Mouse (Mus musculus) forebrain, embryonic 10.5 days (tissue): Measurements from ENCODE around the gene Phkg2. TPM values are rescaled to one million over a fixed set of nuclear protein-coding genes. Genes with fewer than 3 reads are reported as not detected.

Experiments used
- DNase-seq: peaks from one replicate; pipeline ENCODE4 v3.0.0-alpha.2; 2017; ENCODE audit warnings: low spot score; ENCODE audit errors: extremely low spot score
- H3K27ac ChIP-seq: fragments of 300-500 bp; sonication (generic); 2 replicates; pipeline ENCODE4 v1.5.1; 2016; ENCODE audit warnings: mild to moderate bottlenecking
- H3K27me3 ChIP-seq: fragments of 300-500 bp; sonication (generic); 2 replicates; pipeline ENCODE4 v1.6.1; 2016; ENCODE audit warnings: mild to moderate bottlenecking; ENCODE audit not compliant: poor library complexity, severe bottlenecking
- H3K36me3 ChIP-seq: fragments of 300-500 bp; sonication (generic); replicated peaks from 2 replicates; pipeline ENCODE4 v1.6.1; 2016; ENCODE audit warnings: mild to moderate bottlenecking, moderate library complexity
- H3K4me1 ChIP-seq: fragments of 300-500 bp; sonication (generic); 2 replicates; pipeline ENCODE4 v1.6.1; 2016
- H3K4me3 ChIP-seq: fragments of 300-500 bp; sonication (generic); 2 replicates; pipeline ENCODE4 v1.5.1; 2016; ENCODE audit warnings: mild to moderate bottlenecking, moderate library complexity
- H3K9me3 ChIP-seq: fragments of 300-500 bp; sonication (generic); 2 replicates; pipeline ENCODE4 v1.6.1; 2016; ENCODE audit warnings: mild to moderate bottlenecking, moderate library complexity
- WGBS: fragments of 180-500 bp; shearing (Covaris S2); methylation state at CpG from one replicate; pipeline ENCODE4 v1.1.7; 2016; 5-methylcytosine and 5-hydroxymethylcytosine counted together
- polyA plus RNA-seq: library from polyadenylated mRNA; unstranded; fragments of >200 nt; fragmentation: Nextera tagmentation; extraction: Ambion mirVana; gene quantifications from 2 replicates; pipeline ENCODE4 v1.2.1, GENCODE M21; 2016

Gene Phkg2
- polyA plus RNA-seq, 1 experiment from 2014 or later = 45.0 TPM

DNA sequence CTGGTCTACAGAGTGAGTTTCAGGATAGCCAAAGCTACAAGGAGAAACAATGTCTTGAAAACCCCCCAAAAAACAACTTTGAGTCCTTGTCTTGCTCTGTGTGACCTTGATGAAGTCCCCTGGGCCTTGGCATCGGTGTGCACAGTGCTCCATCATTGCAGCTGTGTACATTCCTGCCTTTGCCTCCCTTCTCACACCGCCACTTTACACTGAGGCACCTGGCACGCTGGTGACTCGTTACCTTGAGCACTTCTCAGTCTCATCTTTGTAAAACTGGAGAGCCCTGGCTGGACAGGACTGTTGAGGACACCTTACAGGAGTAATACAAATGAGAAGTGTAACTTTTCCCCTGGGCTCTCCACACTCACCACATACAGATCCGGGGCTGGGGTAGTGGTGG lies 14.1 kb downstream of the Phkg2 start:
- H3K36me3 ChIP-seq = peaks cover 69% of the 10 kb centered on the region
- H3K27me3 ChIP-seq = no peaks in the 10 kb centered on the region
- peaks cover 24% of the 10 kb centered on the region for H3K4me1 ChIP-seq
- peak overlapping the region; percentile 74 for H3K4me3 ChIP-seq
- DNase-seq = no peak
- peak overlapping the region; percentile 90; the same call in 1 of the 2 replicates for H3K27ac ChIP-seq
- no peaks in the 10 kb centered on the region for H3K9me3 ChIP-seq
- WGBS = 73% methylated on average over 5 of the region's 5 CpGs

DNA sequence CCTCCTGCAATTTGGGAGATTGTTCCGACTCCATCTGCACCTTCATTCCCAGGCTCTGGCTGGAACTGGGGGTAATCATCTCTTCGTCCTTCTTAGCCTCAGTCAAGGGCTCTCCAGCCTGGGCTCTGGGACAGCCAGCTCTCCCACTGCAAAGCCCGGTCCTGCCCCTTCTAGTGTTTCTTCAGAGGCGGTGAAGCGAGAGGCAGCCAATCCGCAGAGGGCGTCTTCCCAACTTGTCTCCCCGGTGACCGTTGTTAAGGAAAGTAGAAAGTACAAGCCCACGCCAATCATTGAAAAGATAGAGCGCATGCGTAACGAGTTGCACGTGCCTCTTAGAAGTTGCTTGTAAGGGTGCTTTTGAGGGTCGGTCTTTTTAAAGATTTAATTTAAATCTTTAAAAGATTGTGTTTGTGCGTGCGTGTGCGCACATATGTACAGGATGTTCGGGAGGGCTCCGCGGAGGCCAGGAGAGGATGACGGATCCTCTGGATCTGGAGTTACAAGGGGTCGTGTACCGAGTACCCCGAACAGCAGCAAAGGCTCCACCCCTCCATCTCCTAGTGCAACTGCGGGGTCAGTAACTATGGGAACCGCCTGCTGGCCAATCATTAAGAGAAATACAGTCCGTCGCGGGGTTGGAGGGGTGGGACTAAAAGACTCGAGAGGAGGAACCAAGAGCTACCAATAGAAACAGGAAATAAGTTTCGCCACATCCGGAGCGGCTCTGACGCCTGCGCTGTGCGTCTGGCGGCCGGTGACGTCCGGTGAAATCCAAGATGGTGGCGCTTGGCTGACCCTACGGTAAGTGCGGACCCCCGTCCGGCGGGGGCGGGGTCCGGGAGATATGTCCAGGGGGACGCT lies 15.1 kb downstream of the Phkg2 start, which contains the start of the genes Ccdc189 and Rnf40:
Gene Ccdc189, minus strand, starts transcription at position 585 of the 861 bp plus-strand sequence.
Gene Rnf40, plus strand, starts transcription at position 757 of the 861 bp plus-strand sequence.
- under 1% methylated on average over 50 of the region's 50 CpGs for WGBS

DNA sequence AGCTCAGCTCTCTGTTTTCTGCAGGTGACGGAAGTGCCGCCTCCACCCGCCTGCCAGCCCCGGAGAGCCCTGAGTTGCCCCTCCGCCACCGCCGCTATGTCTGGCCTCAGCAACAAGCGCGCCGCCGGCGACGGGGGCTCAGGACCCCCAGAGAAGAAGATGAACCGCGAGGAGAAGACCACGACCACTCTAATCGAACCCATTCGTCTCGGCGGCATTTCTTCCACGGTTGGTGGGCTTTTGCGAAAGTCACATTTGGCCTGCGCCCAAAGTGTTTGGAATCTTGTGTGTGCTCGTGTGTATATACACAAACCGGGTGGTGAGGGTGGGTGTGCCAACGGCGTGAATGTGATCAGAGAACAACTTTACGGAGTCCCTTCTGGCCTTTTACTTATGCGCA lies 15.8 kb downstream of the Phkg2 start:
- H3K27me3 ChIP-seq = no peaks in the 10 kb centered on the region
- peak overlapping the region; percentile 90 for H3K27ac ChIP-seq
- no peaks in the 10 kb centered on the region for H3K9me3 ChIP-seq
- DNase-seq = no peak
- peak overlapping the region; percentile 74 for H3K4me3 ChIP-seq
- peaks cover 24% of the 10 kb centered on the region for H3K4me1 ChIP-seq
- WGBS = 6% methylated on average over 29 of the region's 29 CpGs
- peaks cover 69% of the 10 kb centered on the region for H3K36me3 ChIP-seq

More for the DNA sequence above, 15.1 kb downstream of the Phkg2 start, which contains the start of the genes Ccdc189 and Rnf40:
- Histone ChIP-seq H3K27me3 (no peaks in the 10 kb centered on the region), H3K4me1 (peaks cover 24% of the 10 kb centered on the region), H3K27ac (peak within 1 kb of the TSS; percentile 90), H3K4me3 (peak within 1 kb of the TSS; percentile 74), H3K36me3 (peaks cover 69% of the 10 kb centered on the region), H3K9me3 (no peaks in the 10 kb centered on the region)
- DNase-seq = peak; percentile 97

DNA sequence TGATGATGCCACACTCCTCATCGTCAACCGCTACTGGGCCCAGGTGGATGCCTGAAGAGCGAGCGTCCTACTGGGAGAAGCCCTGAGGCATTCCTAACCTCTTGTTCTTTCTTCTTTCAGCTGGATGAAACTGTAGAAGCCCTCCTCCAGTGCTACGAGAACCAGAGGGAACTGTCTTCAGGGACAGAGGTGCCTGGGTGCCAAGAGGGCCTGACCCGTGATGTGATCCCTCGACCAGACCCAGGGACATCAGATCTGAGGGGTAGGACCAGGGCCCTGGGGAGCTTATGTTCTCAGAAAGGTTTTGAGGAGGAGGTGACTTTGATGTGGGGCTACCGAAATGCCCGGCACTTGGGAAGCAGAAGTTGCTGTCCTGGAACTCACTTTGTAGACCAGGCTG lies 16.5 kb downstream of the Phkg2 start:
- H3K4me3 ChIP-seq = peak overlapping the region; percentile 74
- DNase-seq = no peak
- 90% methylated on average over 9 of the region's 9 CpGs for WGBS
- no peaks in the 10 kb centered on the region for H3K27me3 ChIP-seq
- peaks cover 69% of the 10 kb centered on the region for H3K36me3 ChIP-seq
- H3K4me1 ChIP-seq = peaks cover 24% of the 10 kb centered on the region
- H3K9me3 ChIP-seq = no peaks in the 10 kb centered on the region
- H3K27ac ChIP-seq = peak overlapping the region; percentile 90; the same call in 1 of the 2 replicates

DNA sequence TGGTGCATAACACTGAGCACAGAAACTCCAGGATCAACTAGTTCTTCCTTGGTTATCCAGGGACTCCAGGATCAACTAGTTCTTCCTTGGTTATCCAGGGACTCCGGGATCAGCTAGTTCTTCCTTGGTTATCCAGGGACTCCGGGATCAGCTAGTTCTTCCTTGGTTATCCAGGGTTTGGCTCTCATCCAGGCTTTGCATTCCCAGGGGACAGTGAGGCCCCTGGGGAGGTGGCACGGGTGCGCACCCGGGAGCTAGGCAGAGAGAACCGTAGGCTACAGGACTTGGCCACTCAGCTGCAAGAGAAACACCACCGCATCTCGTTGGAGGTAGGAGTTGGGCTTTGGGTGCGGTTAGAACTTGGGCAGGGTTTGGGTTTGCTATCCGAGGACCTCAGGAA lies 18.0 kb downstream of the Phkg2 start:
- DNase-seq = no peak
- WGBS = 92% methylated on average over 10 of the region's 10 CpGs
- no peak overlapping the region for H3K27ac ChIP-seq
- H3K4me1 ChIP-seq = peaks cover 24% of the 10 kb centered on the region
- peaks cover 72% of the 10 kb centered on the region for H3K36me3 ChIP-seq
- H3K27me3 ChIP-seq = no peaks in the 10 kb centered on the region
- no peak overlapping the region for H3K4me3 ChIP-seq
- no peaks in the 10 kb centered on the region for H3K9me3 ChIP-seq

DNA sequence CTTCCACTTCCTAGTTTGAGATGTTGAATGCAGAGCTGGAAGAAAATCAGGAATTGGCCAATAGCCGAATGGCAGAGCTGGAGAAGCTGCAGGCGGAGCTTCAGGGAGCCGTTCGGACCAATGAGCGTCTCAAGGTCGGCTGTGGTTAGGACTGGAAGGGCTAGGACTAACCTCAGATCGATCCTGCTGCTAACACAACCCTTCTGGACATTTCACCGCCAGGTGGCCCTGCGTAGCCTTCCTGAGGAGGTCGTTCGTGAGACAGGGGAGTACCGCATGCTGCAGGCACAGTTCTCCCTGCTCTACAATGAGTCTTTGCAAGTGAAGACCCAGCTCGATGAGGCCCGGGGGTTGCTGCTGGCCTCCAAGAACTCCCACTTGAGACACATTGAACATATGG lies 19.4 kb downstream of the Phkg2 start:
- H3K4me1 ChIP-seq = peaks cover 14% of the 10 kb centered on the region
- H3K27ac ChIP-seq = no peak overlapping the region
- DNase-seq = no peak
- H3K27me3 ChIP-seq = no peaks in the 10 kb centered on the region
- H3K9me3 ChIP-seq = no peaks in the 10 kb centered on the region
- no peak overlapping the region for H3K4me3 ChIP-seq
- 94% methylated on average over 14 of the region's 14 CpGs for WGBS
- H3K36me3 ChIP-seq = peaks cover 82% of the 10 kb centered on the region

DNA sequence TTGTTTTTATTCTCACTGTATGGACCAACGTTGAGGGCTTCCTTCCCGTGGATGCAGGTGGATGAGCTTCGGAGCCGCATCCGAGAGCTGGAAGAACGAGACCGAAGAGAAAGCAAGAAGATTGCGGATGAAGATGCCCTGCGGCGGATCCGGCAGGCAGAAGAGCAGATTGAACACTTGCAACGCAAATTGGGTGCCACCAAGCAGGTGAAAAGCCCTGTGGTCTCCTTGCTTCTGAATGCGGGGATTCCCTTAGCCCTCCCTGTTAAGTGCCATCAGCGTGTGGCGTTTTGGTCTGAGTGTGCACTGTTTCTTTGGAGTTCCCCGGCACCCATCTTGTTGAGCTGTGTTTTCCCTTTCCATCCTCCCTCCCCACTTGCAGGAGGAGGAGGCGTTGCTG lies 23.6 kb downstream of the Phkg2 start:
- WGBS = 95% methylated on average over 17 of the region's 17 CpGs

DNA sequence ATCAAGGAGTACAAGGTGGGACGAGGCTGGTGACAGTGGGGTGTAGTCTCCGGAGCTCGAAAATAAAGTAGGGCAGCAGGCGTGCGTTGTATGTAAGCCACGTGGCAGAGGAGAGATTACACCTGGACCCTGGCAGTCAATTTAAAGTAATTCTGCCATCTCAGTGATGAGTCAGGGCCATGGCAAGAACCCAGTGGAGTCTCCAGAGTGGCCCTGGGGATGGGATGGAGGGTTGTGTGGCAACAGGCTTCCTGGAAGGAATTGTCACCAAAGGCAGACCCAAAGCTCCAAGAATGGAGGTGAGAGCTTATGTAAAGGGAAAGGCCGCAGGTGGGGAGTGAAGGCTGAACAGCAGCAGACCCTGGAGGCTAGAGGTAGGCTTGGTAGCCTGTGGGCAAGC lies 27.5 kb downstream of the Phkg2 start:
- no peaks in the 10 kb centered on the region for H3K27me3 ChIP-seq
- no peak overlapping the region for H3K27ac ChIP-seq
- WGBS = 96% methylated on average over 7 of the region's 7 CpGs
- DNase-seq = no peak
- no peak overlapping the region for H3K4me3 ChIP-seq
- no peaks in the 10 kb centered on the region for H3K4me1 ChIP-seq
- H3K9me3 ChIP-seq = no peaks in the 10 kb centered on the region
- H3K36me3 ChIP-seq = peaks cover 99% of the 10 kb centered on the region

More for the DNA sequence above, 23.6 kb downstream of the Phkg2 start:
- DNase-seq = no peak
- Histone ChIP-seq H3K4me1 (no peaks in the 10 kb centered on the region), H3K9me3 (no peaks in the 10 kb centered on the region), H3K4me3 (no peak overlapping the region), H3K27me3 (no peaks in the 10 kb centered on the region), H3K27ac (no peak overlapping the region), H3K36me3 (peaks cover 100% of the 10 kb centered on the region)

DNA sequence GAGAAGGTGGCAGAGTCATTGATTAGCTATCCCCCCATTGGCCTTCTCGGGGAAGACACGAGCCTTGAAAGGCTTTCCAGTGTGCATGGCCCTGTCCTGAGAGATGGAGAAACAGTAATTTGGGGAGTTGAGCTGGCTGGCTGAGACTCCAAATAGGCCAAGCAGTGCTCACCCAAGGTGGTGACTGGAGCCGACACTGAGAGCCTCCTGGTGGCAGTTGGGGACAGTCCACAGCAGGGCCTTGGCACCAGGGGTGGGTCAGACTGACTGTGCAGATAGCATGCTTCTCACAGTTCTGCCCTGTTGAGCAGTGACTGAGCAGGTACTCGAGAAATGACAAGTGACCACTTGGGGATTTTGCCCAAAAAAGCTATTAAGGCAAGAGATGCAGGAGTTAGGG lies 28.6 kb downstream of the Phkg2 start:
- 90% methylated on average over 4 of the region's 4 CpGs for WGBS
- peaks cover 99% of the 10 kb centered on the region for H3K36me3 ChIP-seq

DNA sequence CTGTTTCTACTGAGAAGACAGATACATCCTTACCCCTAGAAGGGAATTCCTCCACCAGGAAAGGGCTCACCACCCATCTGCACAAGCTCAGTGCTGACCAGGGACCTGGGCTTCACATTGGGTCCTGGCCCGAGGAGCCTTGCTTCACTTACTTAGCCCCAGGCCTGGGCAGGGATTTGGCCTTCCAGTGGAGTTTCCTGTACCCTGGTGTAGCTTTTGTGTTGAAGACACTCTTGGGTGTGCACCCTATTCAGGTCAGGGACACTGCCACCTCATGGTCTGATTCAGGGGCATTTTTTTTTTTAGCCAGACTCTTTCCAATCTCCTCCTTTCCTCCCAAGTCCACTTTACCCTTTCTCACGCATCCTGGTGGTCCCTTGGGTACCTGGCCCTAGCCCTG lies 29.8 kb downstream of the Phkg2 start:
- no peaks in the 10 kb centered on the region for H3K9me3 ChIP-seq
- no peaks in the 10 kb centered on the region for H3K4me1 ChIP-seq
- DNase-seq = no peak
- H3K4me3 ChIP-seq = no peak overlapping the region
- no peaks in the 10 kb centered on the region for H3K27me3 ChIP-seq
- WGBS = 94% methylated on average over 2 of the region's 2 CpGs
- peaks cover 99% of the 10 kb centered on the region for H3K36me3 ChIP-seq
- H3K27ac ChIP-seq = no peak overlapping the region

More for the DNA sequence above, 28.6 kb downstream of the Phkg2 start:
- no peak for DNase-seq
- Histone ChIP-seq H3K4me3 (no peak overlapping the region), H3K27ac (no peak overlapping the region), H3K4me1 (no peaks in the 10 kb centered on the region), H3K27me3 (no peaks in the 10 kb centered on the region), H3K9me3 (no peaks in the 10 kb centered on the region)

DNA sequence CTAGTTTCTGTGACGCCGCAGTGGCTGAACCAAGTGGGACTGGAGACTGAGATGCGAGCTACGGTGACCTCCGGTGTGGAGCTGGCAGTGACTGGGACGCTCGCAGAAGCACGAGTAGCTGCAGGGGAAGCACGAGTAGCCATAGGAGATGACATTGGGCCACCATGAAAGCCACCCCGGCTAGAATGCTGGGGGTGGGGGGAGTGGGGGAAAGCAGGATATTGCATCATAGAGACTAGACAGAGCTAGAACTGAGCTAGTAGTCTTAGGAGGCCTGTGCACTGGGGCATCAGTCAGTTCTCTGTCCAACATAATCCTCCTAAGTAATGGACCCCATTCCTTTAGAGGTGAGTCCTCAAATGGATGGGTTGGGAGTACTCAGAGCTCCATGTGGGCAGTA lies 31.1 kb downstream of the Phkg2 start:
- no peak overlapping the region for H3K4me3 ChIP-seq
- no peaks in the 10 kb centered on the region for H3K9me3 ChIP-seq
- WGBS = 96% methylated on average over 10 of the region's 10 CpGs
- no peaks in the 10 kb centered on the region for H3K27me3 ChIP-seq
- peaks cover 99% of the 10 kb centered on the region for H3K36me3 ChIP-seq
- no peaks in the 10 kb centered on the region for H3K4me1 ChIP-seq
- H3K27ac ChIP-seq = no peak overlapping the region
- DNase-seq = no peak

DNA sequence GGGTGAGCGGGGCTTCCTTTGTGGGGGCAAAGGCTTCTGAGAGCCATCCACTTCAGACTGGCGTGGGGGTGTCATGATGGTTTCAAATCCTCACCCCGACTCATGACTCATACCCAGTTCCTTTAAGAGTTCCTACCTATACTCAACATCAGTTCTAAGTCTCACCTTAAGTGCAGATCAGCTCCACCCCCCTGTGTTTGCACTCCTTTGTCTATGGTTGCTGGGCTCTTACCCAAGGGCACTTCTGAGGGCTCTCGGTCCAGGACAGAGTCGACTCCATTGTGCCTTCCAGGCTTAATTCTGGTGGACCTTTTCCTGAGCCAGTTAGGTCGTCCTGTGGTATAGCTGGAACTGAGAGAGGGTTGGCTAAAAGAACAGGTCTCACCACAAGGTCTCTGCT lies 34.0 kb downstream of the Phkg2 start:
- no peak for DNase-seq
- peaks cover 13% of the 10 kb centered on the region; the same call in 1 of the 2 replicates for H3K9me3 ChIP-seq
- H3K27me3 ChIP-seq = no peaks in the 10 kb centered on the region
- WGBS = 89% methylated on average over 6 of the region's 6 CpGs
- H3K36me3 ChIP-seq = peaks cover 99% of the 10 kb centered on the region
- H3K4me3 ChIP-seq = no peak overlapping the region
- no peak overlapping the region for H3K27ac ChIP-seq
- no peaks in the 10 kb centered on the region for H3K4me1 ChIP-seq

DNA sequence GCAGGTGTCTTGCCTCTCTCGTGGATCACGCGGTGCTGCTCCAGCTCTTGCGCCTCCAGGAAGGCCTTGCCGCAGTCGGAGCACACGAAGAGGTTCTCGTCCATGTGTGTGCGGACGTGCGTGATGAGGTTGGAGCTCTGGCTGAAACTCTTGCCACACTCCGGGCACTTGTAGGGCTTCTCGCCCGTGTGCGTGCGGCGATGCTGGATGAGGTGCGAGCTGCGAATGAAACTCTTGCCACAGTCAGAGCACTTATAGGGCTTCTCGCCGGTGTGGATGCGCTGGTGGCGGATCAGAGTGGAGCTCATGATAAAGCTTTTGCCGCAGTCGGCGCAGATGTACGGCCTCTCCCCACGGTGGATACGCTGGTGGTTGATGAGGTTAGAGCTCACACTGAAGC lies 37.9 kb downstream of the Phkg2 start:
- peaks cover 74% of the 10 kb centered on the region for H3K36me3 ChIP-seq

More for the DNA sequence above, 37.9 kb downstream of the Phkg2 start:
- no peak for DNase-seq
- Histone ChIP-seq H3K9me3 (peaks cover 13% of the 10 kb centered on the region; the same call in 1 of the 2 replicates), H3K4me1 (peaks cover 23% of the 10 kb centered on the region), H3K27ac (no peak overlapping the region), H3K27me3 (no peaks in the 10 kb centered on the region), H3K4me3 (no peak overlapping the region)
- 98% methylated on average over 29 of the region's 29 CpGs for WGBS
